Mouse (Mus musculus) 416B (cell line): ENCODE measurements around the gene Rnf43.
A peak's percentile ranks its signal among the peaks of the same experiment; 100 is the strongest.

ENCODE experiments used
- DNase-seq: peaks from one replicate; pipeline ENCODE4 v3.0.0; 2011; ENCODE audit warnings: low read depth

Gene Rnf43

GRCm38 (mm10) chr11:87678545-87678944, 16.0 kb downstream of the Rnf43 start:
- no peak for DNase-seq

DNA sequence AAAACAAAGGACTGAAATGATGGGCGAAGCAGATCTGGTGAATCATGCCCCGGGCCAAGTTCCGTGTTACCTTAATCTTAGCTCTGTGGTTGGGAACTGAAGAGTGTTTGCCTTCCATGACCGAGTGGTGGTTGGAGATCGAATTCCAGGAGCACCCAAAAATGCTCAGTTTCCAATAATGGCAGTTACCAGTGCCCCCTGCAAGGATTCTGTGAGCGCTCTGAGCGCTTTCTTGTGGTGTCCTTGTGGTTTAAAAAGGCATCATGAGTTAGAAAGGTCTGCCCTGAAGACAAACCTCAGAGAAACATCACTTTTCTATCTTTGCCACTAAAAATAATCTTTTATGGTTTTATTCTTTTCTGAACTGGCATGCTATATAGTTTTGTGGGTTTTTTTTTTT, 16.5 kb downstream of the Rnf43 start:
- no peak for DNase-seq

DNA sequence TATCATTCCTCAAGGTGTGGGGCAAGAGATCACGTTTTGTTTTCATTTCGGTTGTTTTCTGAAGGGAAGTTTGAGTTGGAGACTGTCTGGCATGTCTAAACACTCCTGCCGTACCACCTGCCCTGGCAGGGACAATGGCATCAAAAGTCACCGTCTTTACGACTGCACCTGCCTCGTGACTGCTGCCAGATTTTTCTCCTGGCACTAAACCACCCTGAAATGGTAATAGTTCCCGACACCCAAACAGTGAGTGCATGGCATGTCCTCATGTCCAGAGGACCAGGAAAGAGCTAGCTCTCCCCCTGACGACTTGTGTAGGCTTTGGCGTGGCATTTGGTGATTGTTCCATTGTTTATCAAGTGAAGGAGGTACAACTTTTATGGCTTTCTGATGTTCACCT, 18.3 kb downstream of the Rnf43 start:
- no peak for DNase-seq

GRCm38 (mm10) chr11:87682096-87682495, 19.6 kb downstream of the Rnf43 start:
- DNase-seq = no peak

- DNase-seq = no peak
Observed at GRCm38 (mm10) chr11:87682838-87683571, 20.5 kb downstream of the Rnf43 start.

- DNase-seq = peak; percentile 61
Observed at GRCm38 (mm10) chr11:87686407-87686806, 23.9 kb downstream of the Rnf43 start.

DNA sequence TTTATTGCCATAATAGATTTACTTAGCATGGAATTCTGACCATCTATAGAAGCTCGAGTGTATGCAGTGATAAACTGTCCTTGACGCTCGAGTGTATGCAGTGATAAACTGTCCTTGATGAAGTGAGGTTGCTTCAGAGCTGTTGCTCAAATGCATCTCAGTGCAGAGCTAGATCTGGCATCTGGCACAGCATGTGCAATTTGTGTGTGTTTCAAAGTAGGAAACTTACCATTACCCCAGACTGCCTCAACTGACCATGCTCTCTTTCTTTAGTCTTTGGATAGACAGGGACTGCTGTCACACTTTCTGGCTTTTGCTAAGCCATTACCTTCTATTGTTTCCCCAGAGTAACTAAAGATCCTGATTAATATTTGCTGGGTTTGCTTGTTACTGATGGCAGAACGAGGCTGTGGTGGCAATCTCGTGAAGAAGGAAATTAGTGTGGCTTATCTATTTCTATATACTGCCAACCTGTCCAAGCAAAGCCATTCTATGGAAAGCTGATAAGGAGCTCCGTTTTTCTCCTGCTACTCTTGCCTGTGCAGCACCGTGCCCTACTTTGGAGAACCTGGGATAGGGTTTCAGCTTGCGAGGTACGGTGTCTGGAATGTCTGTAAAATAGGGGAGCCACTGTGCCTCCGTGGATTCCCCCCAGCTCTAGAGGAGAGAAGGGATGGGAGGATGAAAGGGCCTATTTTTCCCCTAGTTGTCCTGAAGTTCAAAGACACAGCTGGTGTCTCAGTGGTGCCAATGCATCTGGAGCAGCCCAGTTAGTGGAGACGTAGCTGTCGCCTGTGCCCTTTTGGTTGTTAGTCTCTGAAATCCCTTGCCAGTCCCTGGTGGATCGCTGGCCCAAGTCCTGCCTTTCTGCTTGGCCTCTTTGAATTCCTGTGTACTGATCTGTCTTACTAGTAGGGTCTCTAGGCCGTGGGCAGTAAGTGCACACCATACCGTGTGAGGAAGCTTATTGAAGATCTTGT, 25.0 kb downstream of the Rnf43 start:
- DNase-seq = peak; percentile 38

DNA sequence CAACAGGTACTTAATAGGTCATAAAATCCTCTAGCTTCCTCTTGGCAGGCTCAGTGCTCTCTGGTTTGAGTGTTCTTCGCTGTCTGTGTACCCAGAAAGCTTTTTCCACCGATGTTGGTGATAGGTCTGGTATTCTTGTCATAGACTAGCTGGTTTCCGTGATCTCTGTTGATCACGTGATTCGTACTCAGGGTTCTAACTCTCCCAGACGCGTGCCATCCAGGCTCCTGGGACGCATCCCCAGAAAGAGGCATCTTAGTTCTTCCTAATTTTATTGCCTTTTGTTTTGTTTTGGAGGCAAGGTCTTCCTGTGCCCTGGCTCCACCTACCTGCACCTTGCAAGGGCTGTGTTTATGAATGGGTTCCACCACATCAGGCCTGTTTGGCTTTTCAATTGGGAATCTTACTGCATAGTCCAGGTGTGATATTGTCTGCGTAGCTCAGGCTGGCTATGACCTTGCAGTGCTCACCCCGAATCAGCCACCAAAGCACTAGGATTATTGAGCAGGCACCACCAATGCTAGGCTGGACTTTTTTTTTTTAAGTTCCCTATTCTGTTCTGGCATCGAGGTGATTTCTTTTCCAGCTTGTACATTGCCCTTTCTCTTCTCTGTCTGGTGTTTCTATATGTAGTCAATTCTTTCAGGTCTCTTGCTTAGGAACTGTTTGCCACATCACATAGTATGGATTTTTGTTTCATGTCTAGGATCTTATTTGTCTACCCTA, 26.1 kb downstream of the Rnf43 start:
- no peak for DNase-seq

DNA sequence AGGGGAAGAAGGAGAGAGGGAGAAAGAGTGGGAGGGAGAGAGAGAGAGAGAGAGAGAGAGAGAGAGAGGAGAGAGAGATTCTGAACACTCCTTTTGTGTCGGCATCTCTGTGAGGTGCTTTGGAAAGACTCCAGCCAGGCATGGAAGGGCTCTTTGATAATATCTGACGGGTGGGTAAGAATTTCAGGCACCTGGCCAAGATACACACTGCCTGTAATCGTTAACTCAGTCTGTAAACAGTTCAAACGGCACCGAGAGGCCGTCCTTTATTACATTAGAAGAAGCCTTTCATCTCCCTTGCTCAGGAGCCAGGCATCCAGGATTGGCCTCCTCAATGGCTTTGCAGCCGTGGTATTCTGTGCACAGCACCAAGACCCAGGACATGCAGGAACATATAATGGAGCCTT, 26.9 kb downstream of the Rnf43 start:
- DNase-seq = peak; percentile 52

DNA sequence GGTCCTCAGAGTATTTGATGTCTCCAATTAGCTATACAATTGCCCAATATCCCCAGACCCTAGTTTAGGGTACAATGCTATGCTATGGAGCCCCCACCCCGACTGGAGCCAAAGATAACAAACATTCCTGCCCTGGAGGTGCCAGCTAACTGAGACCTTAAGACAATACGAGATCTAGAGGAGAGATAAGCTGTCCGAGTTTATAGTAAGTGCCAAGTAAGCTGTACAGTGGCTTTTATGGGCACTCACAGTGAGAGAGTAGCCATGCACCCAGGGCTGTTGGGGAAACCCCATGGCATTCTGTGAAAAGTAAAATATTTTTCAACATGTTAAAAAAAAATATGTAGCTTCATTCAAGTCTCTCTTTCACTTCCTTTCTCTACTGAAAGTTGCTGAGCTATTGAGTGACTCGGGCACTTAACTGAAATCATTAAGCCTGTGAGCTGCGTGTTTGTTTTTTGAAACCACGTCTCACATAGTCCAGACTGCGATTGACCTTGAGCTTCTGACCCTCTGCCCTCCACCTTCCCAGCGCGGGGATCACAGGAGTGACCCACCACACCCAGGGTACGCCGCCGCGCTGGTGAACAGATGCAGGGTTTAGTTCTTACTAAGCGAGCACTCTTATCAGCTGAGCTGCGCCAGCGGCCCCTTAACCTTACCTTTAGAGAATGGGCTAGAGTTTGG, 27.7 kb downstream of the Rnf43 start:
- DNase-seq = peak; percentile 27

DNA sequence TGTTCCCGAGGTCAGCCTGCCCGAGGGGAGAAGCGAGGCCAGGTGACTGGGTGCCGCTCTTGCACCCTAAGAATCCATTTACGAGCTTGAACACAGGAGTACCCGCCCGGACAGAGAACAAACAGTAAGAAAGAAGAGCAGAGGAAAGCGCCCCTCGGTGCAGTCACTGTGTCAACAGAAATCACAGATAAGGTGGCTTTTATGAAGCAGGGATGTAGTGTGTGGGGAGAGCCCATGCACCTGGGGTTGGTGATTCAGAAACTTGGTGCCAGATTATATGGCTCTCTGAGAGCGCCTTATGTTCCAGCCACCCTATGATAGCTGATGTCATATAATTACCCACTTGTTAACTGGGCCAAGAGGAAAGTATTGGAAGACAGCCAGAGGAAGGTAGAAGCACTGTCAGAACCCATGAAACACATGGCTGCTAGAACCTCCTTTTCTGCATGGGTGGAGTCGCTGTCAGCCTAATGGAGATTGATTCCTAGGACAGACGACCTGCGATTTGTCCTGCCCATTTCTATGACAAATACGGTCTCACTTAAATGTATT, 34.7 kb downstream of the Rnf43 start:
- DNase-seq = no peak

DNA sequence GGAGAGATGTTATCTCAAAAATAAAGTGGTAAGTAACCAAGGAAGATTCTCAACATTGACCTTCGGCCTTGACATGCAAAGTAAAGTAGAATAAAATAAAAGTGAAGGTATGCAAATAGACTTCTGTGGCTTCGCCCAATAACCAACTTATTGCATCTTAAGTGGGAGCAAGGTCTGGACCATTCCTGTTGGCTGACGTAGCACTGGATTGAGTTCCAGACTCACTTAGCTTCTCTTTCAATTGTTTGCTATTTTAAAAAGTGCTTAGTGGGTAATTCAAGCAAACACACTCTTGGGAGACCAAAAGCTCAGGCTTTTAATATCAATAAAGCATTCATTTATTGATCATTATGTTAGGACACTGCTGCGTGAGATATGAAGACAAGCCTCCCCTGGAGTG, 35.6 kb downstream of the Rnf43 start:
- DNase-seq = no peak

DNA sequence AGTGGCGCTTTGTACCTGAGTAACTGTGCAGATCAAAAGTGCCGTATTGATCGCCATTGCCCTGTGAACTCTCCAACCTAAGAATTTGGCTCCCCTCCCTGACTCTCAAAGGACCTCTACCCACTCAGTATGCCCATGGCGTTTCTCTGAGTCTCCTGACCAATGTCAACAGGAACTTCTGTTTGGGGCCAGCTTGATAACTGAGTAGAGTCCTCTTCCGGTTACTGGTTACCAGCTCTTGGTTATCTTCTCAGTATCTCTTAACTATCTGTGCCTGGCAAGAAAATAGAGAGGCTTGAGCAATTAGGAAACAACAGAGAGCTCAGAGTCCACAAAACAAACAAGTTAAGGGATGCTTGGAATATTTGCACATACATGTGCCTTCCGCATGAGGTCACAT, 38.6 kb downstream of the Rnf43 start:
- DNase-seq = no peak

- DNase-seq = peak; percentile 48
Observed at GRCm38 (mm10) chr11:87701877-87702620, 39.5 kb downstream of the Rnf43 start.

- no peak for DNase-seq
Observed at GRCm38 (mm10) chr11:87703654-87704053, 41.1 kb downstream of the Rnf43 start.

DNA sequence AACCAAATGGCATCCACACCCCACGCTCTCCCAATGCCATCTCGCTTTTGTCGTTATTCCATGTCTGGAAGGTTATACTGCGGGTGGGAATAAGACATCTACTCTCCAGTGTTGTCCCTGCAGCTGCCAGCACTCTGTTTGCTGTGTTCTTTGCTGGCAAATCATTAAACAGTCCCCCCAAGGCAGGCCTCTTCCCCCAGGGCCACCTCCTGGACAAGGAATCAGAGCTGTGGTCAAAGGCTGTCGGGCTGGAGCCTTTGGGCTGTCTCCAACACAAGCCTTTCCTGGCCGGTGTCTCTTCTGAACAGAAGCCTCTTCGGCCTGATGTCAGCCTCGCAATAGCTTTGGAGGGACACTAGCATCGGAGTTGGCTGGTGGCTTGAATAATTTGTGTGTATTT, 41.8 kb downstream of the Rnf43 start:
- DNase-seq = no peak

- DNase-seq = no peak
Observed at GRCm38 (mm10) chr11:87707570-87707969, 45.0 kb downstream of the Rnf43 start.

- DNase-seq = no peak
Observed at GRCm38 (mm10) chr11:87708979-87709378, 46.5 kb downstream of the Rnf43 start.

- no peak for DNase-seq
Observed at GRCm38 (mm10) chr11:87709513-87710261, 47.2 kb downstream of the Rnf43 start.

GRCm38 (mm10) chr11:87710262-87710615, 47.7 kb downstream of the Rnf43 start:
- DNase-seq = no peak
